Mouse (Mus musculus): ENCODE measurements around the gene Lrrc40. TPM values are rescaled to one million over a fixed set of nuclear protein-coding genes. Genes with fewer than 3 reads are reported as not detected.

Lrrc40 gene
- polyA plus RNA-seq, 1 experiment from 2014 or later = 73.9 TPM

- H3K9me3 ChIP-seq (ENCODE audit: control insufficient read depth, low read length) = no peaks in the 10 kb centered on the region
- H3K9ac ChIP-seq (ENCODE audit: low read depth, low read length) = no peak overlapping the region
- no peak for DNase-seq (ENCODE audit: low spot score)
- H3K4me1 ChIP-seq (replicated peaks; ENCODE audit: control insufficient read depth, insufficient read depth, low read length) = no peaks in the 10 kb centered on the region
- no peak overlapping the region for H3K4me2 ChIP-seq (replicated peaks; ENCODE audit: low read depth, low read length)
- WGBS = 72% methylated on average over 2 of the region's 2 CpGs
- no peaks in the 10 kb centered on the region for H3K36me3 ChIP-seq (ENCODE audit: control insufficient read depth, insufficient read depth, low read length)
- no peak overlapping the region for H3K27ac ChIP-seq (ENCODE audit: low read depth, low read length)
- ATAC-seq (ENCODE audit: low FRiP score) = no peak
- no peak overlapping the region for H3K4me3 ChIP-seq (ENCODE audit: low read depth, low read length)
- H3K27me3 ChIP-seq (ENCODE audit: control insufficient read depth, insufficient read depth, low read length) = no peaks in the 10 kb centered on the region
These were observed 67.0 kb downstream of the Lrrc40 start for GRCm38 (mm10) chr3:158103467-158103866.

- H3K4me1 ChIP-seq (replicated peaks; ENCODE audit: control insufficient read depth, insufficient read depth, low read length) = no peaks in the 10 kb centered on the region
- no peaks in the 10 kb centered on the region for H3K9me3 ChIP-seq (ENCODE audit: control insufficient read depth, low read length)
- no peaks in the 10 kb centered on the region for H3K36me3 ChIP-seq (ENCODE audit: control insufficient read depth, insufficient read depth, low read length)
- DNase-seq (ENCODE audit: low spot score) (no peak), ATAC-seq (ENCODE audit: low FRiP score) (no peak)
- H3K27me3 ChIP-seq (ENCODE audit: control insufficient read depth, insufficient read depth, low read length) = no peaks in the 10 kb centered on the region
- H3K9ac ChIP-seq (ENCODE audit: low read depth, low read length) = no peak overlapping the region
- WGBS = 71% methylated on average over 1 of the region's 1 CpGs
- H3K27ac ChIP-seq (ENCODE audit: low read depth, low read length) = no peak overlapping the region
- H3K4me2 ChIP-seq (replicated peaks; ENCODE audit: low read depth, low read length) = no peak overlapping the region
- no peak overlapping the region for H3K4me3 ChIP-seq (ENCODE audit: low read depth, low read length)
These were observed 68.8 kb downstream of the Lrrc40 start for GRCm38 (mm10) chr3:158105260-158105659.

Other genes with a start within 250 kb of the Lrrc40 start
- gene Cth, start 111.6 kb upstream of the Lrrc40 start, polyA plus RNA-seq (2014; fragmentation: Nextera tagmentation; extraction: Ambion mirVana) = 10.3 and 11.0 TPM in 2 replicates
- 22.1 and 23.7 TPM in 2 replicates for gene Ankrd13c, start 89.4 kb upstream of the Lrrc40 start, polyA plus RNA-seq (2014; fragmentation: Nextera tagmentation; extraction: Ambion mirVana)
- gene Srsf11, start within 50 bp of the Lrrc40 start, polyA plus RNA-seq (2014; fragmentation: Nextera tagmentation; extraction: Ambion mirVana) = 336 and 374 TPM in 2 replicates